Mouse (Mus musculus) frontal cortex, adult 2 months (tissue): ENCODE measurements at regions not wholly inside any gene's neighbourhood (a gene's known extent, or its start where the extent isn't known, plus 50 kb on each side); places are given as distances from the start of the nearest gene placed in this dataset.
A peak's percentile ranks its signal among the peaks of the same experiment; 100 is the strongest.

Experiments
- DNase-seq, 2 experiments: peaks; one replicate each; pipeline ENCODE4 v3.0.0; 2022; ENCODE audit warnings: low spot score in 1 of 2; ENCODE audit errors: extremely low spot score in 1 of 2

- peak in 1 of 2 experiments; percentile 45 for DNase-seq
Observed at GRCm38 (mm10) chr3:79996803-79997202, 112.5 kb downstream of the Fam198b start.

GRCm38 (mm10) chr3:80002335-80002734 lies 118.0 kb downstream of the Fam198b start:
- DNase-seq, result no peak

- no peak for DNase-seq
Observed at GRCm38 (mm10) chr3:80003300-80004090, 119.2 kb downstream of the Fam198b start.

GRCm38 (mm10) chr3:80004556-80004955 lies 120.2 kb downstream of the Fam198b start:
- no peak for DNase-seq

GRCm38 (mm10) chr3:80004966-80005365 lies 120.6 kb downstream of the Fam198b start:
- DNase-seq, result no peak

- no peak for DNase-seq
Observed at GRCm38 (mm10) chr3:80005371-80005770, 121.0 kb downstream of the Fam198b start.

GRCm38 (mm10) chr3:80006263-80006662 lies 121.9 kb downstream of the Fam198b start:
- no peak for DNase-seq

GRCm38 (mm10) chr3:80007006-80007405 lies 122.7 kb downstream of the Fam198b start:
- no peak for DNase-seq

- no peak for DNase-seq
Observed at GRCm38 (mm10) chr3:80009275-80009674, 124.9 kb downstream of the Fam198b start.

GRCm38 (mm10) chr3:80025795-80026194 lies 141.5 kb downstream of the Fam198b start:
- no peak for DNase-seq

- peak; percentile 74 to 77 for DNase-seq
Observed at GRCm38 (mm10) chr3:80033071-80033470, 148.7 kb downstream of the Fam198b start.

- no peak for DNase-seq
Observed at GRCm38 (mm10) chr3:80038553-80039129, 154.3 kb downstream of the Fam198b start.

- DNase-seq, result no peak
Observed at GRCm38 (mm10) chr3:80042756-80043484, 158.6 kb downstream of the Fam198b start.

GRCm38 (mm10) chr3:80049495-80050225 lies 165.3 kb downstream of the Fam198b start:
- no peak for DNase-seq

GRCm38 (mm10) chr3:80050920-80051319 lies 166.6 kb downstream of the Fam198b start:
- DNase-seq, result no peak

- no peak for DNase-seq
Observed at GRCm38 (mm10) chr3:80051963-80052362, 167.6 kb downstream of the Fam198b start.

GRCm38 (mm10) chr3:80052879-80053278 lies 168.5 kb downstream of the Fam198b start:
- no peak for DNase-seq

- no peak for DNase-seq
Observed at GRCm38 (mm10) chr3:80053435-80053834, 169.1 kb downstream of the Fam198b start.

- DNase-seq, result no peak
Observed at GRCm38 (mm10) chr3:80056636-80057350, 172.5 kb downstream of the Fam198b start.

GRCm38 (mm10) chr3:80058722-80059121 lies 174.4 kb downstream of the Fam198b start:
- DNase-seq, result peak in 1 of 2 experiments; percentile 83
